Mouse (Mus musculus): Measurements from ENCODE around the gene Rnf150.
"Not testable (repeated sequence)": the region's sequence is repeated elsewhere in the genome, so short reads cannot be mapped to it uniquely, and the experiment has no call there.

Gene Rnf150

GRCm38 (mm10) chr8:83077329-83077728 lies 214.2 kb downstream of the Rnf150 start:
- no peak for DNase-seq (ENCODE audit: low spot score)

- DNase-seq (ENCODE audit: low spot score), result no peak
These were observed 215.8 kb downstream of the Rnf150 start for GRCm38 (mm10) chr8:83078701-83079533.

DNA sequence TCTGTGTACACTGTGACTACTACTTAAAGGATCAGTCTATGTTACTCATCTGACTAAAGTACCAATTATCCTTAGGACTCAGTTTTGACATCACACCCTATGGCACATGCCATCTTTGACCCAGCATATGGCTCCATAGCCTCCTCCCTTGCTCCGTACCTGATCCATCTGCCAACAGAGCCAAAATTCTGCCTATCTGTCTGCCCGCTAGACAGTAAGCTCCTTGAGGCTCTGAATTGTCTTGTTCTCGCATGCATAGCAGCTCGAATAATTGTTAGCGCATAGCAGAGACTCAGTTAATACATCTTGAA lies 216.3 kb downstream of the Rnf150 start:
- no peak for DNase-seq (ENCODE audit: low spot score)

GRCm38 (mm10) chr8:83081266-83081665 lies 218.1 kb downstream of the Rnf150 start:
- no peak for DNase-seq (ENCODE audit: low spot score)

GRCm38 (mm10) chr8:83081806-83082205 lies 218.7 kb downstream of the Rnf150 start:
- DNase-seq (ENCODE audit: low spot score), result not testable (repeated sequence)

GRCm38 (mm10) chr8:83082251-83082650 lies 219.1 kb downstream of the Rnf150 start:
- DNase-seq (ENCODE audit: low spot score), result no peak

GRCm38 (mm10) chr8:83083452-83083851 lies 220.3 kb downstream of the Rnf150 start:
- no peak for DNase-seq (ENCODE audit: low spot score)

DNA sequence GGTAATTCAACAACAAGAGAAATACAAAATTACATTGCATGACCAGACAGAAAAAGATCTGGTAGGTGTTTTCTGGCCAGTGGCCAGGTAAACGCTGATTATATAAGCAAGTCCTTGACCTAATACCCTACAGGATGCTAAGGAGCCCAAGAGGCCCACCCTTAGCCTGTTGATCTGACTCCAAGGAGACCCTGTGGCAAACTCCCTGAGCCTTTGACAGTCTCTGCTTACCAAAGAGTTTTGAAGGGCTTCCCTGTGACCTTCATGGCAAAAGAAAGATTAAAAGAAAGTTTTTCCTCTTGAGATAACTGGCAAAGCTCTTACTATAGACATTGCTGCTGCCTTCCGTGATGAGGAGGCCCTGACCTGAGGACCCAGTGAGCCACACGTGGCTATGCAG lies 222.4 kb downstream of the Rnf150 start:
- no peak for DNase-seq (ENCODE audit: low spot score)

GRCm38 (mm10) chr8:83086625-83087024 lies 223.5 kb downstream of the Rnf150 start:
- no peak for DNase-seq (ENCODE audit: low spot score)

DNA sequence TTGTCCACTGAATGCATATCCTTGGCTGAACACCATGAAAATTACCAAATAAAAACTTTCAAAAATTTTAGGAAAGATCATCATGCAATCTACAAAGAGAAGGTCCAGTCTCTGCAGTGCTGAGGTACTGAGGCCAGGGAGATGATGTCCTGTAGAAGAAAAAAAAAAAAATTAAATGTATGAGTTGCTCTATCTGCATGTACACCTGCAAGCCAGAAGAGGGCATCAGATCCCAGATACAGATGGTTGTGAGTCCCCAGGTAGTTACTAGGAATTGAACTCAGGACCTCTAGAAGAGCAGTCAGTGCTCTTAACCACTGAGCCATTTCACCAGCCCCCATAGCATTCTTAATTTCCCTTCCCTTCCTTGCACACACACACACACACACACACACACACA lies 224.4 kb downstream of the Rnf150 start:
- DNase-seq (ENCODE audit: low spot score), result no peak

GRCm38 (mm10) chr8:83088156-83088555 lies 225.0 kb downstream of the Rnf150 start:
- no peak for DNase-seq (ENCODE audit: low spot score)

DNA sequence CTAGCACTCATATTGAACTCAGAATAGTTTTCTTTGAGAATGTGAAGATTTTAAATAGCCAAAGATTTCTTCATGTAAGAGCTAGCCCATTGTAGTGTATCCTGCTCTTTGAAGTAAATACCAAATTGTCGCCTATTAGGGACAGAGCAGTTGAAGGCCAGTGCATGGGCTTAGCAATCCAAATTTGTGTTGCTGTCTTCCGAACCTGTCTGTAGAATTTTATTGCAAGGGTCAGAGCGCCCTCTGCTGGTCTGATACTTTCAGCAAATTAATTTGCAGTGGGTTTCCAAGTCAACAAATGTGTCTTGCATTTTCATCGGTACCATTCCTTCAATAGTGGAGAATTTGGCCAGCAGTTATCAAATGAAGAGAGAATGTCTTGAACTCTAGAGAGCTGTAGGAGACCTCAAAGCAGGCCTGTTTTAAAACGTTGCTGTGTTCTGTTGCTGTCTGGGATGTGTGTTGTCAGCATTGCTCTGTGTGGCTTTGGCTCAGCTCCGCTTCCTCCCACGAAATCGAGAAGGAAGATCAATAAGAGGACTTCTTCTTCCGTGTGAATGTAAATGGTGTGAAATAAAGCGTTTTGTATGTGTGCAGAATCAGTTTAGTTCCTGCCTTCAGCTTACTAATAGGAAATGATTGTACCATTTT lies 226.3 kb downstream of the Rnf150 start:
- DNase-seq (ENCODE audit: low spot score), result peak; percentile 92

DNA sequence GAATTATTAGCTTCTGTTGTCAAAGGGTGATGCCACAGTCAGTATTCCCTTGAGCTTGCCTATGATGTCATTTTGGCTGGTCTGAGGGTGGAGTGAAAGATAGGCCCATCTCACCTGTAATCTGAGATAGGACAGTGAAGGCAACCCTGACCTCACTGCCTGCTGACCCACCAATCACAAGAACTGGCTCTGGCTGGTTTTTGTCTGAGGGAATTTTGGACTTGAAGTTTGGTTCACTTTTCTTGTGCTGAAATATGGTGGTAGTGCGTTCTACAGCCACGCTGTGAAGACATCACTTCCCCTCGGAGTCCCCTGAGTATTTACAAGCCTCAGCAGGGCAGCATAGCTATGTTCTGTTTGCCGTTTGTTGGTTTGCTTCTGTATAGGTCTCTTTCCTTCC lies 227.3 kb downstream of the Rnf150 start:
- DNase-seq (ENCODE audit: low spot score), result no peak

- DNase-seq (ENCODE audit: low spot score), result no peak
These were observed 236.9 kb downstream of the Rnf150 start for GRCm38 (mm10) chr8:83100041-83100440.

- DNase-seq (ENCODE audit: low spot score), result no peak
These were observed 239.9 kb downstream of the Rnf150 start for GRCm38 (mm10) chr8:83102957-83103510.

DNA sequence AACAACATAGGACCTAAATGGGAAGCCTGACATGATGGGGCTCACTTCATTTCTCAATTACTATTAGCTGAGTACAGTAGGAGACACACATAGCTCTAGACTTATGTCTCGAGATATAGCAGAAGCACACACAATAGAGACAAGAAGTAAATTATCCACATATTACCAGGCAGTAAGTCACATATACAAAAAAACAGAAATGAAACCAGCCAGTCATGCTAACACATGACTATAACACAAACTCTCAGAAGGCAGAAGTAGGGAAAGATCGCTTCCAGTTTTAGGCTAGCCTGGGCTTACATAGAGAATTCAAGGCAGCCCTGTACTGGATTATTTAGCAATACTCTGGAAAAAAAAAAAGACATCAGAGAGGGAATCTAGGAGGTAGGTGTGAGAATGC lies 240.8 kb downstream of the Rnf150 start:
- no peak for DNase-seq (ENCODE audit: low spot score)

DNA sequence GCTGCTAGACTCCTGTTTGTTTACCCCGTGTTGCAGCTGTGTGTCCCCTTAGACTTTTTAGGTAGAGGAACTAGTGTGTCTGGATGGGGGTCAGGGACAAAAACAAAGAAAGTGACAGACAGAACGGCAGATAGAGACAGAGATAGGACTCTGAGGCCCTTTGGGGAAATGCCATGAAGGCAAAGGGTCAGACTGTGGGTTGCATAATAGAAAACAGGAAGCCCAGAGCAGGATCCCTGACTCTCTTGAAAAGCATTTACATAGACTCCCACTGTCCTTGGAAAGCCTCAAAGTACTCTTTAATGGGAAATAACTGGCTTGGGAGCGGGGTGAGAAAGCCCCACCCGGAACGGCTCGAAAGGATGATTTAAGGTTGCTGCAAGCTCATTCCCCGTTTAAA lies 246.6 kb downstream of the Rnf150 start:
- DNase-seq (ENCODE audit: low spot score), result no peak

DNA sequence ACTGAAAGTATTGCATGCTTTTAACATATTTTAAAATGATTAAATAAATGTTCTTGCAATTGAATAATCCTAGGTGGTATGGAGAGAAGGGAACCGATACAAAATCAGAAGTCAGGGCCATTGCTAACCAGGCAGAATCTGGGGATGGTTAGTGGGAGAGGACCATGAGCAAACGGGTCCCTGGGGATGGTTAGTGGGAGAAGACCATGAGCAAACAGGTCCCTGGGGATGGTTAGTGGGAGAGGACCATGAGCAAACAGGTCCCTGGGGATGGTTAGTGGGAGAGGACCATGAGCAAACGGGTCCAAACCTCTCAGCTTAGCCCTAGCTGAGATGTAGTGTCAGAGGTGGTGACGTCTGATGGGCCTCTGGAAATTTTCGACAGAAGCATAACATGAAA lies 247.0 kb downstream of the Rnf150 start:
- DNase-seq (ENCODE audit: low spot score), result no peak

DNA sequence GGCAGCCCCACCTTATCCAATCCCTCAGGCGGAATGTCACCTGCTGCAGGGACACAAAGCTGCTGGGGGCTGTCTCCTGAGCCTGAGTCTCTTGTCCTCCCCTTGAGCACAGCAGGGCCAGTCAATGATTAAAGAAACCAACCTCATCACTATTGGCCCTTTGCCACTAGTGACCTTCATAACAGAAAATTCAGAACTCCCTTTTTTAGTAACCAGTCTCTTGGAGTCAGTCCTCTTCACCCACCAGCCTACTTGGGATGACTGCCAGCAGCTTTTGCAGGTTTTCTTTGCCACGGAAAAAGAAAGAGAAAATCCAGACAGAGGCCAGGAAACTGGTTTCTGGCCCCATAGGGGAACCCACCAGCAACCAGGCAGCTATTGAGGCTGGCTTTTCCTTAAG lies 271.9 kb downstream of the Rnf150 start:
- peak; percentile 60 for DNase-seq (ENCODE audit: low spot score)

- DNase-seq (ENCODE audit: low spot score), result no peak
These were observed 276.9 kb downstream of the Rnf150 start for GRCm38 (mm10) chr8:83140068-83140467.

GRCm38 (mm10) chr8:83140701-83141111 lies 277.6 kb downstream of the Rnf150 start:
- DNase-seq (ENCODE audit: low spot score), result no peak

Measured in testis, postnatal 10 days (tissue).